Mouse (Mus musculus) stomach, embryonic 14.5 days (tissue): ENCODE measurements around the gene Myrfl. TPM values are rescaled to one million over a fixed set of nuclear protein-coding genes. Genes with fewer than 3 reads are reported as not detected.

Source experiments
- ATAC-seq: fragments of 200-750 bp; cut with Nextera tagmentation; 2 replicates; pipeline ENCODE4 v1.8.0; 2017; ENCODE audit warnings: low read depth, moderate TSS enrichment; ENCODE audit not compliant: insufficient number of reproducible peaks, insufficient read depth, low FRiP score
- H3K27ac ChIP-seq: fragments of 300-500 bp; sonication (generic); 2 replicates; pipeline ENCODE4 v1.5.1; 2014; ENCODE audit warnings: mild to moderate bottlenecking, low read length, moderate library complexity, mixed read lengths
- H3K27me3 ChIP-seq: fragments of 300-500 bp; sonication (generic); 2 replicates; pipeline ENCODE4 v1.6.1; 2014; ENCODE audit warnings: low read length, control low read depth, mixed read lengths; ENCODE audit not compliant: control insufficient read depth, insufficient read depth
- H3K36me3 ChIP-seq: fragments of 300-500 bp; sonication (generic); 2 replicates; pipeline ENCODE4 v1.6.1; 2014; ENCODE audit warnings: mild to moderate bottlenecking, control low read depth, low read length, moderate library complexity, mixed read lengths; ENCODE audit not compliant: control insufficient read depth, insufficient read depth
- H3K4me1 ChIP-seq: fragments of 300-500 bp; sonication (generic); 2 replicates; pipeline ENCODE4 v1.6.1; 2014; ENCODE audit warnings: low read length, control low read depth, mixed read lengths; ENCODE audit not compliant: control insufficient read depth, insufficient read depth
- H3K4me2 ChIP-seq: fragments of 300-500 bp; sonication (generic); replicated peaks from 2 replicates; pipeline ENCODE4 v1.6.1; 2014; ENCODE audit warnings: low read depth, low read length, control low read depth
- H3K4me3 ChIP-seq: fragments of 300-500 bp; sonication (generic); 2 replicates; pipeline ENCODE4 v1.5.1; 2014; ENCODE audit warnings: low read depth, low read length, control low read depth
- H3K9ac ChIP-seq: fragments of 300-500 bp; sonication (generic); replicated peaks from 2 replicates; pipeline ENCODE4 v1.6.1; 2014; ENCODE audit warnings: low read depth, mild to moderate bottlenecking, control low read depth, low read length, moderate library complexity, mixed read lengths
- H3K9me3 ChIP-seq: fragments of 300-500 bp; sonication (generic); 2 replicates; pipeline ENCODE4 v1.6.1; 2016; ENCODE audit warnings: low read depth, low read length, control low read depth; ENCODE audit not compliant: control insufficient read depth
- WGBS: fragments of 180-500 bp; shearing (Covaris S2); extraction: QIAGEN DNeasy Blood & Tissue Kit; methylation state at CpG from one replicate; pipeline ENCODE4 v1.1.7; 2014; 5-methylcytosine and 5-hydroxymethylcytosine counted together
- polyA plus RNA-seq: library from polyadenylated mRNA; unstranded; fragments of >200 nt; fragmentation: Nextera tagmentation; extraction: Ambion mirVana; gene quantifications from 2 replicates; pipeline ENCODE4 v1.2.1, GENCODE M21; 2014

The Myrfl gene
- polyA plus RNA-seq, 1 experiment from 2014 or later, result 0.20 TPM

DNA sequence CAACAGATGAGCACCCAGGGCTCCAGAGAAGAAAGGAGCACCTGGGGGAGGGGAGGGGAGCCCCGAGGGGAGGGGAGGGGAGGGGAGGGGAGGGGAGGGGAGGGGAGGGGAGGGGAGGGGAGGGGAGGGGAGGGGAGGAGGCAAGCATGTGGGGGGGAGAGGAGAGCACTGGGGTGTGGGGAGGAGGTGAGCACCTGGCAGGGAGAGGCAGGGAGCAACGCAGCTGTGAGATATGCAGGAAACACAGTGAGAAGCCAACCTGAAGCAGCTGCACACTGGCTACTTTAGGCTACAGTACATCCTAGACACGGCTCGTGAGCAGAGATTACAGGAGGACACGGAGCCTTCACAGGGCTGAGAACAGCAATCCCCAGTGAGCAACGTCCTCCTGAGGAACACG lies 34.2 kb upstream of the Myrfl start:
- no peak overlapping the region for H3K4me3 ChIP-seq
- no peaks in the 10 kb centered on the region for H3K9me3 ChIP-seq
- H3K9ac ChIP-seq, result no peak overlapping the region
- no peak overlapping the region for H3K4me2 ChIP-seq
- no peaks in the 10 kb centered on the region for H3K36me3 ChIP-seq
- WGBS, result 70% methylated on average over 6 of the region's 7 CpGs
- no peak for ATAC-seq
- no peak overlapping the region for H3K27ac ChIP-seq
- no peaks in the 10 kb centered on the region for H3K4me1 ChIP-seq
- H3K27me3 ChIP-seq, result no peaks in the 10 kb centered on the region

DNA sequence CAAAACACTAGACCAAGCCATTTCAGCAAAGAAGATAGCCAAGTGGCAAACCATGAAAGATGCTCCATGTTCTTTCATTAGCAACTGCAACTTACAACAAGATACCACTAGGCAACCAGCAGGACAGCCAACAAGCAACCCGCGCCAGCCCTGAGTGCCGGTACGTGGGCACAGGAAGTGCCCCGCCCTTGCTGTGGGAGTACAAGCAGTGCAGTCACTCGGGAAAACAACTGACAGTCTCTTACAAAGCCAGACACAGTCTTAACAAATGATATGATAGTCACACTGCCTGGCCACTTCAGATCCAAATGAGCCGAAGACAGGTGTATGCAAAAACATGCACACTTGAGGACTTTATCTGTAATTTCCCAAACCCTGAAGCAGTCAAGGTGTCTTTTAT lies 33.8 kb upstream of the Myrfl start:
- Histone ChIP-seq H3K9me3 (no peaks in the 10 kb centered on the region), H3K4me1 (no peaks in the 10 kb centered on the region), H3K4me2 (no peak overlapping the region), H3K36me3 (no peaks in the 10 kb centered on the region), H3K4me3 (no peak overlapping the region), H3K27me3 (no peaks in the 10 kb centered on the region), H3K9ac (no peak overlapping the region), H3K27ac (no peak overlapping the region)
- ATAC-seq, result no peak
- 73% methylated on average over 7 of the region's 7 CpGs for WGBS

DNA sequence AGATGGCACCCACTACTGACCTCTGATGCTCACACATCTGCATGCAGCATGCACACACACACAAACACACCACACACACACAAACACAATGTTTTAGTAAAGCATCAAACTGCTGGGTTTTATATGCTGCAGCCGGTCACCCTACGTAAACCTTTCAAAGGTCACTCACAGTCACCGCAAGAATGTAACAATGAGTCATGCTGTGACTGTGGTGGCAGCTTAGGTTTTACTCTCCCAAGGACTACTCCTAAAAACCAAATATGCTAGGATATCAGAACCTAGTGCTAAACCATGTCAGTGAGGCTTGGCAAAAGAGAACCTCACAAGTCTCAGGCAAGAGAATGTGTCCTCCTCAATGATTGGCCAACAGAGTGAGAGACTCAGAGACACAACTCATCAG lies 32.1 kb upstream of the Myrfl start:
- H3K9me3 ChIP-seq, result no peaks in the 10 kb centered on the region
- no peaks in the 10 kb centered on the region for H3K36me3 ChIP-seq
- no peak for ATAC-seq
- WGBS, result 77% methylated on average over 3 of the region's 3 CpGs
- no peak overlapping the region for H3K27ac ChIP-seq
- H3K4me3 ChIP-seq, result no peak overlapping the region
- H3K4me1 ChIP-seq, result no peaks in the 10 kb centered on the region
- H3K4me2 ChIP-seq, result no peak overlapping the region
- H3K9ac ChIP-seq, result no peak overlapping the region
- no peaks in the 10 kb centered on the region for H3K27me3 ChIP-seq

DNA sequence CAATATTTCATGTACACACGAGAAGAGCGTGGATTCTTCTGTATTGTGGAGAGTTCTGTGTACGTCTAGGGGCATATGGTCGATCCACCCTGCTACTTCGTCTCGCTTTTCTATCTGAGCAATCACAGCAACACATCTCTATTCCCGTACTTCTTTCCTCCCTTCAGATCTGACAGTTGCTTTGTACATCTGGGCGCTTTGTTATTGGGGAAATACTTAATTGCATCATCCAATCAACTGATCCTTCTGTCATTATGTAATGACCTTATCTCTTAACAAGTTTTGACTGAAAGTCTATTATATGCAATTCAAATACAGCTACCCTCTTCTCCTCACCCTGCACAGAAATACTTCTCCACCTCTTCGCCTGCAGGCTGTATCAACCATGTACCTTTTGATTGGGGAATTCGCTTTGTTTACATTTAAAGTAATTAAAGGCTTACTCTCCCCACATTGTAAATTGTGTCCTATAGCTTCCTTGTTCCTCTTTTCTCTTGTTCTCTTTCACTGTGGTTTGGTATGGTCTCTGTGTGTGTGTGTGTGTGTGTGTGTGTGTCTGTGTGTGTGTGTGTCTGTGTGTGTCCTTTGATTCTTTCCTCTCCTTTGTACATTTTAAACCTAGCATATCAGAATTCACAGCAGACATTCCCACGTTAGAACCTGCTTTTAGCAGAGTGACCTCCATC lies 29.9 kb upstream of the Myrfl start:
- H3K4me3 ChIP-seq, result no peak overlapping the region
- H3K27ac ChIP-seq, result no peak overlapping the region
- no peaks in the 10 kb centered on the region for H3K36me3 ChIP-seq
- no peak for ATAC-seq
- no peaks in the 10 kb centered on the region for H3K9me3 ChIP-seq
- no peak overlapping the region for H3K9ac ChIP-seq
- WGBS, result 72% methylated on average over 11 of the region's 11 CpGs
- no peak overlapping the region for H3K4me2 ChIP-seq
- H3K4me1 ChIP-seq, result no peaks in the 10 kb centered on the region
- no peaks in the 10 kb centered on the region for H3K27me3 ChIP-seq

DNA sequence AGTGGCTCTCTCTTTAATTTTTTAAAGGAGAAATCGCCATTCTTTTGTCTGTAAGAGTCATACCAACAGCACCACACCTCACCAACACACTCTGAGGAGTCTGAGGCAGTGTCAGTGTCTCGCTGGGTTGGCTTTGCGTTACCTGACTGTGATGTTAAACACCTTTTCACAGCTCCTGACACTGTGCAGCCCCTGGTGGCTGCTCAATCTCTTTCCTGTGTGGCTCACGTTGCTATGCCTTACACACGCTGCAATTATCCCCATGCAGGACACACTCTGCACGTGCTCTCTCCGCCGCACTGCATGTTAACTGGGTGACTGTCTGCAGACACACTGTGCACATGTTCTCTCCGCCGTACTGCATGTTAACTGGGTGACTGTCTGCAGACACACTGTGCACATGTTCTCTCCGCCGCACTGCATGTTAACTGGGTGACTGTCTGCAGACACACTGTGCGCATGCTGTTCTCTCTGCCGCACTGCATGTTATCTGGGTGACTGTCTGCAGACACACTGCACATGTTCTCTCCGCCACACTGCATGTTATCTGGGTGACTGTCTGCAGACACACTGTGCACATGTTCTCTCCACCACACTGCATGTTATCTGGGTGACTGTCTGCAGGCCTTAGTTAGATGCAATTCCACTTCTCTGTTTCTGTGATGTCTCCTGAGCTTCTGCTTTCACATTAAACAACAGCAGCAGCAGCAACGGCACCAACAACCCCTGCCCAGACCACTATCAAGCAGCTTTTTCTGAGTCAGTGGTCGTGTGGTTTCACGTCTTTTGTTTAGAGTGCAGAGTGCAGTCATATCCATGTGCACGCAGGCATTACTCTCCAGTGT lies 27.2 kb upstream of the Myrfl start:
- 92% methylated on average over 19 of the region's 19 CpGs for WGBS
- Histone ChIP-seq H3K27ac (no peak overlapping the region), H3K27me3 (no peaks in the 10 kb centered on the region), H3K36me3 (no peaks in the 10 kb centered on the region), H3K9me3 (no peaks in the 10 kb centered on the region), H3K4me1 (no peaks in the 10 kb centered on the region), H3K4me3 (no peak overlapping the region), H3K4me2 (no peak overlapping the region), H3K9ac (no peak overlapping the region)
- no peak for ATAC-seq

DNA sequence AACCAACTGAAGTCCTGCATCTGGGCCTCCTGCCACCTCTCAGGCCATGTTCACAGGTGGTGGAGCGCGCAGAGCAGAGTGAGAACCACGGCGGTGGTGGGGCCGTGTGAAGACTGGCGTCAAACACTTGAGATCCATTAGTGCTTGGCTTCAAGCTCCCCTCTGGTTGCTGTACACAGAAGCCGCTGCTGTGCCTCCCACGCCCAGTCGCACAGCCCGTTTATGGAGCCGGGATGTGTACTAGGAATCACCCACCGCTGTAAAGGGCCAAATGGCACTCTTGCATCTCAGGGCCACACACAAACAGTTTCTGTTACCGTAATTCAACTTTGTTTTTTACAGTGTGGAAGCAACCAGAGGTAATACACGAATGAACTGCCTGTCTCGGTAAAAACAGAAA lies 25.4 kb upstream of the Myrfl start:
- Histone ChIP-seq H3K36me3 (peaks cover 5% of the 10 kb centered on the region; the same call in 1 of the 2 replicates), H3K4me2 (no peak overlapping the region), H3K9ac (no peak overlapping the region), H3K4me1 (no peaks in the 10 kb centered on the region), H3K9me3 (no peaks in the 10 kb centered on the region), H3K27me3 (no peaks in the 10 kb centered on the region), H3K27ac (no peak overlapping the region), H3K4me3 (no peak overlapping the region)
- WGBS, result 76% methylated on average over 15 of the region's 15 CpGs
- ATAC-seq, result no peak

DNA sequence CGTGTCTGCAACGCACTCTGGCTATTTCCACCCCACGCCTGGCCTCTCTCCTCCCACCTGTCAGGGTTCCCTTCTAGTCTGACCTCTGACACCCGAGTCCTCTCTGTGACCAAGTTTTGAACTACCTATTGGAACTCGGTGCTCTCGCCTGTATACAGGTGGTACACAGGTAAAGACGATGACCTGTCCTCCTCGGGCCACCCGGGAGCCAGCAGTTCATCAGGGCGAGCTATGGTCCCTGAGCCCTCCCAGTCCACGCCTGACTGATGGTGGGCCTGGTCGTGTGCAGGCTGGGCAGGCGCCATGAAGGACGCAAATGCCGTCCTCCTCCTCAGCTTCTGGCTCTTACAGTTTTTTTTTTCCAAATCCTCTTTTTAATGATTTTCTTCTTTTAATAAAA lies 24.7 kb upstream of the Myrfl start:
- H3K9me3 ChIP-seq, result no peaks in the 10 kb centered on the region
- H3K36me3 ChIP-seq, result peaks cover 5% of the 10 kb centered on the region
- no peaks in the 10 kb centered on the region for H3K4me1 ChIP-seq
- H3K27ac ChIP-seq, result no peak overlapping the region
- H3K27me3 ChIP-seq, result no peaks in the 10 kb centered on the region
- WGBS, result 86% methylated on average over 15 of the region's 15 CpGs
- ATAC-seq, result no peak
- no peak overlapping the region for H3K4me3 ChIP-seq
- H3K9ac ChIP-seq, result no peak overlapping the region
- no peak overlapping the region for H3K4me2 ChIP-seq

DNA sequence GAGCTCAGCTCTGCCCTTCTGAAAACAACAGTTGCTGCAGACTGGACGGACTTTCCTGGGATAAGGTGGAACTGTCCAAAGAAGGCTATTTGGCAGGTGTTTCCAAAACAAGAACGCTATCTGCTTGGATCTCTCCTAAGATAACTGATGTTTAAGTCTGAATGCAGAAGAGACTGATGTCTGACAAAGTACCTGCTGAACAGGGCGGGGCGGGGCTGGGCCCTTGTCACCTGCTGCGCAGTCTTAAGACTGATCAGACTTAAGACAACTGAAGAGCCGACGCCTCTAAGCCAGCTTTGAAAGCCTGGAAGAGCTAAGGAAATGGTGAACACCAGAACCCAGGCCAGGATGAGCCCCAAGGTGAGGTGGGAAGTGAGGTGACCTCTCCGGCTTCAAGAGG lies 23.9 kb upstream of the Myrfl start:
- ATAC-seq, result no peak
- no peak overlapping the region for H3K4me3 ChIP-seq
- H3K9me3 ChIP-seq, result no peaks in the 10 kb centered on the region
- H3K9ac ChIP-seq, result no peak overlapping the region
- H3K4me2 ChIP-seq, result no peak overlapping the region
- H3K27me3 ChIP-seq, result no peaks in the 10 kb centered on the region
- no peak overlapping the region for H3K27ac ChIP-seq
- 92% methylated on average over 8 of the region's 8 CpGs for WGBS
- no peaks in the 10 kb centered on the region for H3K4me1 ChIP-seq
- peaks cover 5% of the 10 kb centered on the region for H3K36me3 ChIP-seq
